Mouse (Mus musculus) liver, embryonic 16.5 days (tissue): ENCODE results near the gene Kcnip2. TPM values are rescaled to one million over a fixed set of nuclear protein-coding genes. Genes with fewer than 3 reads are reported as not detected.

ENCODE experiments used
- ATAC-seq: fragments of 200-750 bp; cut with Nextera tagmentation; 2 replicates; pipeline ENCODE4 v1.8.0; 2017; ENCODE audit warnings: low read depth, mild to moderate bottlenecking, moderate number of reproducible peaks, moderate library complexity
- H3K27ac ChIP-seq: fragments of 300-500 bp; sonication (generic); 2 replicates; pipeline ENCODE4 v1.5.1; 2014; ENCODE audit warnings: mild to moderate bottlenecking, low read length
- H3K27me3 ChIP-seq: fragments of 300-500 bp; sonication (generic); 2 replicates; pipeline ENCODE4 v1.6.1; 2014; ENCODE audit warnings: low read depth, low read length, mixed read lengths; ENCODE audit not compliant: control insufficient read depth, insufficient read depth
- H3K36me3 ChIP-seq: fragments of 300-500 bp; sonication (generic); 2 replicates; pipeline ENCODE4 v1.6.1; 2014; ENCODE audit warnings: mild to moderate bottlenecking; ENCODE audit not compliant: control insufficient read depth, insufficient read depth
- H3K4me1 ChIP-seq: fragments of 300-500 bp; sonication (generic); 2 replicates; pipeline ENCODE4 v1.6.1; 2014; ENCODE audit warnings: low read depth, low read length, mixed read lengths; ENCODE audit not compliant: control insufficient read depth
- H3K4me2 ChIP-seq: fragments of 300-500 bp; sonication (generic); 2 replicates; pipeline ENCODE4 v1.6.1; 2014; ENCODE audit warnings: low read depth, low read length, mixed read lengths
- H3K4me3 ChIP-seq: fragments of 300-500 bp; sonication (generic); 2 replicates; pipeline ENCODE4 v1.5.1; 2014; ENCODE audit warnings: low read depth, mild to moderate bottlenecking, low read length
- H3K9ac ChIP-seq: fragments of 300-500 bp; sonication (generic); 2 replicates; pipeline ENCODE4 v1.6.1; 2014; ENCODE audit warnings: low read depth, low read length
- H3K9me3 ChIP-seq: fragments of 300-500 bp; sonication (generic); replicated peaks from 2 replicates; pipeline ENCODE4 v1.6.1; 2016; ENCODE audit warnings: low read length; ENCODE audit not compliant: control insufficient read depth
- WGBS: fragments of 180-500 bp; shearing (Covaris S2); extraction: QIAGEN DNeasy Blood & Tissue Kit; methylation state at CpG from one replicate; pipeline ENCODE4 v1.1.7; 2014; ENCODE audit not compliant: insufficient replicate concordance; 5-methylcytosine and 5-hydroxymethylcytosine counted together
- polyA plus RNA-seq: library from polyadenylated mRNA; unstranded; fragments of >200 nt; fragmentation: Nextera tagmentation; extraction: Ambion mirVana; gene quantifications from 2 replicates; pipeline ENCODE4 v1.2.1, GENCODE M21; 2015

Kcnip2 gene
- polyA plus RNA-seq, 1 experiment from 2014 or later, result 2.2 TPM

DNA sequence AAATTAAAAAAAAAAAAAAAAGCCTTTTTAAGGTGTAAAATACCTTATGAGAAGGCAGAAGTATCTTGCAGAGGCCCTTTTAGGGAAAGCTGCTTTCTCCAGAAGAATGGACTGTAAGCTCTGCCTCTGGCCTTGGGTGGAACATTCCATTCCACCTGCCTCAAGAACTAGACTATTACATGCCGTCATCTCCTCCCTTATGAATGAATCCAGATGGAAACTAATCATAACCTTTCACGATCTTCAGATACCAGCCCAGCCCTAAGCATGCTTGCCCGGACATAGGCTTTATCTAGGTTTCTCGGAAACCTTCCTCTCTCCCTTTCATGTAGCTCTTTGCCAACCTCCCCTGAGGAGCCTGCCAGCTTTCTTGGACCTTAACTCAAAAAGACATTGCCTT is 27.5 kb downstream of the Kcnip2 start:
- Histone ChIP-seq H3K9me3 (no peaks in the 10 kb centered on the region), H3K27me3 (no peaks in the 10 kb centered on the region), H3K27ac (no peak overlapping the region), H3K4me3 (no peak overlapping the region), H3K36me3 (no peaks in the 10 kb centered on the region), H3K4me1 (peaks cover 26% of the 10 kb centered on the region), H3K4me2 (no peak overlapping the region), H3K9ac (no peak overlapping the region)
- no peak for ATAC-seq
- WGBS, result 38% methylated on average over 4 of the region's 4 CpGs

DNA sequence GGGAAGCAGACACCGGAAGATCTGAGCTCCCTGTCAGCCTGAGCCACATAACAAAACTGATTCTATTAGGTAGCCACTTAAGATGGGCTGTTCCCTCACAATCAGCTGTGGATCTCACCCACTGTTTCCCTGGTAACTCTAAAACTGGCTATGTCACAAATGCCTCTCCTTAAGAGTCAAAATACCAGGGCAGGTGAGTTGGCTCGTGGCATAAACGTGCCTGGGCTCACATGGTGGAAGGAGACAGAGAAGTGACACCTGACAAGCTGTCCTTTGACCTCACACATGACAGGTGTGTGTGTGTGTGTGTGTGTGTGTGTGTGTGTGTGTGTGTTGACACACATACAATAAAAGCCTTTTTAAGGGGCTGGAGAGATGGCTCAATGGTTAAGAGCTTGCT is 28.4 kb downstream of the Kcnip2 start:
- Histone ChIP-seq H3K27ac (no peak overlapping the region), H3K4me2 (no peak overlapping the region), H3K9ac (no peak overlapping the region), H3K36me3 (no peaks in the 10 kb centered on the region), H3K9me3 (no peaks in the 10 kb centered on the region), H3K27me3 (no peaks in the 10 kb centered on the region), H3K4me3 (no peak overlapping the region), H3K4me1 (peaks cover 26% of the 10 kb centered on the region)
- 67% methylated on average over 3 of the region's 3 CpGs for WGBS
- no peak for ATAC-seq

DNA sequence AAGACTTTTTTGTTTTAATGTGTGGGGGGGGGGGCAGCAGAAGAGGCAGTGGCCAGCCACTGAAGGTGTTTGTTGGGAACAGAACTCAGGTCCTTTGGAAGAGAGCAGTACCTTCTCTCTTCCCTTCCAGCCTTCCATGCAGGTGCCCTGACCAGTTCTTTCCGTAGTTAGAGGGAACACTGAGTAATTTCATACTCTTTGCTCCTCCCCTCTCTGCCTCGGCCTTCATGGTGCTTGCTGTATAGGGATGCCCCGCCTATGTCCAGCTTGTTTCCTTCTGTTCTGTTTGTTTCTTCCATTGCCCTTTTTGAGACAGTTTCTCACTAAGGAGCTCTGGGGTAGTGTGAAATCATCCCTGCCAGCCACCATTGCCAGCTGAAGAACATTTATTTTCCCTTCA is 30.4 kb downstream of the Kcnip2 start:
- Histone ChIP-seq H3K9me3 (no peaks in the 10 kb centered on the region), H3K36me3 (0 out of 2 replicates have a peak, but pooled peaks cover 3% of the 10 kb centered on the region), H3K4me1 (peaks cover 31% of the 10 kb centered on the region), H3K27ac (no peak overlapping the region), H3K27me3 (no peaks in the 10 kb centered on the region), H3K4me3 (no peak overlapping the region), H3K4me2 (no peak overlapping the region), H3K9ac (no peak overlapping the region)
- 53% methylated on average over 3 of the region's 3 CpGs for WGBS
- no peak for ATAC-seq

DNA sequence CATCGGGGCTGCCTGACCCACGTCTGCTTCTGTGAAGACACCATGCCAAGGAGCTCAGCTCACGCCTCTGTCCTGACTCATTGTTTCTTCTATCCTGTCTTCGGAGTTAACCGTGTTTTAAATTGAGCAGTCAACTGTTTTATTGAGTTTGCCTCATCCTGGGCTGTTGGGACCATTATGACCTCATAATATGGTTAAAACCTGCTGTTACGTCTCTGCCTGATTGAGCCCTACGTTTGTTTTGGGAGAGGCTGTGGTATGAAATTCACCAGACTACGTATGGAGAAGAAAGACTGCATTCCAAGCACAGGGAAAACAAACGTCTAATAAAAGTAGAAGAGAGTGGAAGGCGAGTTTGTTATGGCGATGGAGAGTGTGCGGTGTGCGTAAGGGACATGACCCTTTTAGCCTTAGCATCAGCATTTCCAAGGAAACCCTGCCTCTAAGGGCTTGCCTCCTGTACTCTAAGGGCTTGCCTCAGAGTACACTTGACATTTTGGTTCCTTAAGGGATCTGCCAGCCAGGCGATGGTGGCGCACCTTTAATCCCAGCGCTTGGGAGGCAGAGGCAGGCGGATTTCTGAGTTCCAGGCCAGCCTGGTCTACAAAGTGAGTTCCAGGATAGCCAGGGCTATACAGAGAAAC is 31.8 kb downstream of the Kcnip2 start:
- peaks cover 31% of the 10 kb centered on the region for H3K4me1 ChIP-seq
- 36% methylated on average over 17 of the region's 17 CpGs for whole genome bisulfite sequencing
- no peak for ATAC-seq
- no peaks in the 10 kb centered on the region for H3K9me3 ChIP-seq
- peak overlapping the region; percentile 89 for H3K4me2 ChIP-seq
- H3K36me3 ChIP-seq, result peaks cover 9% of the 10 kb centered on the region
- H3K4me3 ChIP-seq, result peak overlapping the region; percentile 86
- peak overlapping the region; percentile 98 for H3K27ac ChIP-seq
- H3K27me3 ChIP-seq, result no peaks in the 10 kb centered on the region
- peak overlapping the region; percentile 84 for H3K9ac ChIP-seq

DNA sequence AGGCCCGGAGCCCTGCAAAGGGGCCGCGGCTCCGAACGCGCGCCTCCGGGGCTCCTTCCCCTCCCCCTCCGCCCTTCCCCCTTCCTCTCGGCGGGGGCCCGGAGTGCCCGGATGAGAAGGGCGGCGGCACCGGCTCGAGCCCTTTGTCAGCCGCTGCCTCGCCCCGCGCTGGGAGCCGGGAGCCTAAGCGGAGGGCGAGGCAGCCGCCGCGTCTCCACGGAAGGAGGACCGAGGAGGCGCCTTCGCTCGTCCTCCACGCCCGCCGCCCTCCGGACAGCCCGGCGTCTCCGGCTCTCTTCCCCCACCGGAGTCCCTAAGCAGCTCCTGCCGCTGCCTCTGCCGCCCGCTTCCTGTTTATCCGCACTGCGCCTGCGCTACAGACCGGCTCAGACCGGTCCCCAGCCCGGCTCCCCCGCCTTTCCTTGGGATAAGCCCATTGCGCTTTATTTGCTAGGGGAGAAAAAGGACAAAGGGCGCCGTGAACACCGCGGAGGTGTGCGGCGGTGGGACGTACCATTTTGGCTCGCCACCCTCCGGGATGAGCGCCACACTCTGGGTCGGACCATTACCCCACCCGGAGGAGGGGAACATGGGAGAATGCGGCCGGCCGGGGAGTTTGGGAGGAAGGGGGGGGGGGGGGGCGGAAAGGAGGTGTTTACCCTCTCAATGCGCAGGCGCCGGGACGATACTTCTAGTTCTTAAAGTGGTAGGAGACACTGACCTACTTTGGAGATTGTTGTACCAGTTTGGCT is 32.5 kb downstream of the Kcnip2 start, which contains the start of gene Mgea5:
TSS of gene Mgea5 (minus strand) at position 657 of the 752 bp plus-strand sequence.
- Histone ChIP-seq H3K4me2 (peak within 1 kb of the TSS; percentile 89), H3K4me3 (peak within 1 kb of the TSS; percentile 86), H3K27ac (peak within 1 kb of the TSS; percentile 98), H3K36me3 (peaks cover 14% of the 10 kb centered on the region), H3K9me3 (no peaks in the 10 kb centered on the region), H3K27me3 (no peaks in the 10 kb centered on the region), H3K9ac (peak within 1 kb of the TSS; percentile 93), H3K4me1 (peaks cover 29% of the 10 kb centered on the region)
- under 1% methylated on average over 66 of the region's 71 CpGs for WGBS
- ATAC-seq, result peak; percentile 96

DNA sequence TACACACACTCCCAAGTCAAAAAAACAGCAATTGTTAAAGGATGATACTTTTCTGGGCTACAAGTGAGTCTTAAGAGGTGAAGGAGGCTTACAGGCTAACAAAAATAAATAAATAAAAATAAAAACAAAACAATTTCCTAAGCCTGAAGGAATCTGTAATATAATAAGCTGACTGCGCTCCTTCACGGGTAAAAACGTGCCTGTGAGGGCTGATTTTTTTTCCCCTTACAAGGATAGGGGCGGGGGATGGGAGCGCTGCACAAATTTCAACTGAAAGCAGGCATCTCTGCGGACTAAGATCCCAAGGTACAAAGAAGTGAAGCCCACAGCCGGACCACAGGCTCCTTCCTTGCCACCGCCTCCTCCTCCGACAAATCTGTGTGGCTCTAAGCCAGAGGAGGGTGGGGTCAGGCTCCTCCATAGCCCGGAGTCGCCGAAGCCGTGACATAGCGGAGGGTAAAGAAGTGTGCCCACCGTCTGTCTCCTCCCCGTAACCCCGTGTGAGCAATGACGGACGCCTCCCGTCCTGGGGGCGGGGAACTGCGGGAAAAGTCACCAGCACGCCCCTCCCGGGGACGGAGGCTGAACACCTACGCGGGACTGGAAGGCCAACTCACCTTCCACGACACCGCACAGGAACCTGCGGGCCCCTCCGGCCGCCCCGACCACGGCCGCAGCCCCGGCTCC is 33.4 kb downstream of the Kcnip2 start:
- Histone ChIP-seq H3K9me3 (no peaks in the 10 kb centered on the region), H3K4me1 (peaks cover 29% of the 10 kb centered on the region), H3K36me3 (peaks cover 23% of the 10 kb centered on the region), H3K4me2 (peak overlapping the region; percentile 89), H3K27me3 (no peaks in the 10 kb centered on the region), H3K9ac (peak overlapping the region; percentile 93), H3K4me3 (peak overlapping the region; percentile 86), H3K27ac (peak overlapping the region; percentile 98)
- WGBS, result 1% methylated on average over 36 of the region's 36 CpGs
- peak; percentile 42 for ATAC-seq

DNA sequence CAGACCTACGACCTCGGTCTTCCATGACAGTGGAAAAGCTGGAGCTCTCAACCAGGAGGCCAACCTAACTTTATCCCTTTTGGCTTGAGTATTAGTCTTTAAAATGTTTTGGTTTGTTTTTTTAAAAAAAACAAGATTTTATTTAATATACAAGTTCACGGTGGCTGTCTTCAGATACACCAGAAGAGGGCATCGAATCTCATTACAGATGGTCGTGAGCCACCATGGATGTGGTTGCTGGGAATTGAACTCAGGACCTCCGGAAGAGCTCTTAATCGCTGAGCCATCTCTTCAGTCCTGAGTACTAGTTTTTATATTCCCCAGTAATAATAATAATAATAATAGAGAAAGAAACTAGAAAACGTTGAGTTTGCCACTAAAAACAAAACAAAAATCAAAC is 34.2 kb downstream of the Kcnip2 start:
- WGBS, result 55% methylated on average over 8 of the region's 8 CpGs
- Histone ChIP-seq H3K4me2 (peak overlapping the region; percentile 89), H3K9ac (peak overlapping the region; percentile 93; the same call in 1 of the 2 replicates), H3K27me3 (no peaks in the 10 kb centered on the region), H3K27ac (no peak overlapping the region), H3K36me3 (peaks cover 25% of the 10 kb centered on the region), H3K4me3 (peak overlapping the region; percentile 86), H3K9me3 (no peaks in the 10 kb centered on the region), H3K4me1 (peaks cover 29% of the 10 kb centered on the region)
- ATAC-seq, result no peak

DNA sequence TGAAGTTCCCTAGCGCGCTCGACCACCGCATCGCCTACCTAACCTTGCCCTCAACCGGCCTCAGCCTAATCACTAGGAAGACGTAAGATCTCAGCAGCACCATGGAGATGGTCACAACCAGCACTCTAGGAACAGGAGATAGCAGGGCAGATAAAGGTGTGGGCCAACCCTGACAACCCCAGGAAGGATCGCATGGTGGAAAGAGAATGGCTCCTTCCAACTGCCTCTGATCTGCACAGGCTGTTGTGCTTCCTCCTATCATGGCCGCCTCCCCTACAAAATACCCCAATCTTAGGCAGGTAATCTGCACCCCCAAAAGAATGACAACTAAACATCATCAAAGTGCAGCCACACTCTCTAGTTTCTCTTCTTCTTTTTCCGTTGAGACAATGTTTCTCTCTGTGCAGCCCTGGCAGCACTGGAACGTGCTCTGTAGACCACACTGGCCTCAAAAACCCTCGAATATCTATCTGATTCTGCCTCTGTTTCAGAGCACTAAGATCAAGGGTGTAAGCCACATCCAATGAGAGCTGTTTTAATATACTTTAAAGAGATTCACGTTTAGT is 35.4 kb downstream of the Kcnip2 start:
- no peaks in the 10 kb centered on the region for H3K27me3 ChIP-seq
- no peak overlapping the region for H3K9ac ChIP-seq
- H3K4me2 ChIP-seq, result peak overlapping the region; percentile 89
- no peaks in the 10 kb centered on the region for H3K9me3 ChIP-seq
- 58% methylated on average over 13 of the region's 13 CpGs for WGBS
- peaks cover 35% of the 10 kb centered on the region for H3K36me3 ChIP-seq
- H3K4me1 ChIP-seq, result peaks cover 29% of the 10 kb centered on the region
- peak overlapping the region; percentile 86 for H3K4me3 ChIP-seq
- no peak for ATAC-seq
- no peak overlapping the region for H3K27ac ChIP-seq
